Mouse (Mus musculus) heart, embryonic 12.5 days (tissue): ENCODE results near the gene Olfr462. TPM values are rescaled to one million over a fixed set of nuclear protein-coding genes. Genes with fewer than 3 reads are reported as not detected.
"Not testable (repeated sequence)": the region's sequence is repeated elsewhere in the genome, so short reads cannot be mapped to it uniquely, and the experiment has no call there.

Experiments
- ATAC-seq: fragments of 200-750 bp; cut with Nextera tagmentation; 2 replicates; pipeline ENCODE4 v1.8.0; 2017; ENCODE audit warnings: moderate TSS enrichment, moderate library complexity; ENCODE audit not compliant: insufficient number of reproducible peaks, low FRiP score
- H3K27ac ChIP-seq: fragments of 300-500 bp; sonication (generic); 2 replicates; pipeline ENCODE4 v1.5.1; 2016; ENCODE audit warnings: mild to moderate bottlenecking, moderate library complexity; ENCODE audit not compliant: poor library complexity, severe bottlenecking
- H3K27me3 ChIP-seq: fragments of 300-500 bp; sonication (generic); replicated peaks from 2 replicates; pipeline ENCODE4 v1.6.1; 2016; ENCODE audit warnings: mild to moderate bottlenecking, moderate library complexity
- H3K36me3 ChIP-seq: fragments of 300-500 bp; sonication (generic); 2 replicates; pipeline ENCODE4 v1.6.1; 2016; ENCODE audit warnings: mild to moderate bottlenecking, moderate library complexity
- H3K4me1 ChIP-seq: fragments of 300-500 bp; sonication (generic); replicated peaks from 2 replicates; pipeline ENCODE4 v1.6.1; 2016; ENCODE audit warnings: mild to moderate bottlenecking
- H3K4me2 ChIP-seq: fragments of 300-500 bp; sonication (generic); 2 replicates; pipeline ENCODE4 v1.6.1; 2016; ENCODE audit warnings: mild to moderate bottlenecking, moderate library complexity
- H3K4me3 ChIP-seq: fragments of 300-500 bp; sonication (generic); 2 replicates; pipeline ENCODE4 v1.5.1; 2016; ENCODE audit warnings: mild to moderate bottlenecking
- H3K9ac ChIP-seq: fragments of 300-500 bp; sonication (generic); 2 replicates; pipeline ENCODE4 v1.6.1; 2016; ENCODE audit warnings: mild to moderate bottlenecking, moderate library complexity
- H3K9me3 ChIP-seq: fragments of 300-500 bp; sonication (generic); replicated peaks from 2 replicates; pipeline ENCODE4 v1.6.1; 2016; ENCODE audit warnings: mild to moderate bottlenecking, moderate library complexity
- WGBS: fragments of 180-500 bp; shearing (Covaris S2); methylation state at CpG from one replicate; pipeline ENCODE4 v1.1.7; 2016; 5-methylcytosine and 5-hydroxymethylcytosine counted together
- polyA plus RNA-seq: library from polyadenylated mRNA; unstranded; fragments of >200 nt; fragmentation: Nextera tagmentation; extraction: Ambion mirVana; gene quantifications from 2 replicates; pipeline ENCODE4 v1.2.1, GENCODE M21; 2016

Gene Olfr462
- polyA plus RNA-seq, 1 experiment from 2014 or later: not detected

DNA sequence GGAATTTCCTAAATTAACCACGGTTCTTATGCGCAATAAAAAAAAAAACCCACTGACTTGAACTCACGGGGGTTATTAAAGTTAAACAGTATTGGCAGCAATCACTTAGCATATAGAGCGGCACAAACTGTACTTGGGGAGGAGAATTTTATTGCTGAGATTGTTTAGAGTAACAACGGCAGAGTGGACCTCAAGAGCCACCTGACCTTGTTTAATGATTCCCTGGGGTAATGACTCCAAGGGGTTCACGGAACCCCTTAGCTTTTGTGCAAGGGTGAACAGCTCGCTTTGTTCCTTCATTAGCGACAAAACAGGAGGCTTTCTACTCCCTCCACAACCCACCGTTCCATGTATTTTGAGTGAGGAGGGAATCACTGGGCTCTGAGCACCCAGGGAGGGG, 12.2 kb downstream of the Olfr462 start:
- Histone ChIP-seq H3K4me2 (no peak overlapping the region), H3K27me3 (peaks cover 21% of the 10 kb centered on the region), H3K27ac (no peak overlapping the region), H3K4me1 (no peaks in the 10 kb centered on the region), H3K9ac (no peak overlapping the region), H3K36me3 (no peaks in the 10 kb centered on the region), H3K9me3 (no peaks in the 10 kb centered on the region), H3K4me3 (no peak overlapping the region)
- ATAC-seq: no peak
- WGBS: 82% methylated on average over 9 of the region's 9 CpGs

DNA sequence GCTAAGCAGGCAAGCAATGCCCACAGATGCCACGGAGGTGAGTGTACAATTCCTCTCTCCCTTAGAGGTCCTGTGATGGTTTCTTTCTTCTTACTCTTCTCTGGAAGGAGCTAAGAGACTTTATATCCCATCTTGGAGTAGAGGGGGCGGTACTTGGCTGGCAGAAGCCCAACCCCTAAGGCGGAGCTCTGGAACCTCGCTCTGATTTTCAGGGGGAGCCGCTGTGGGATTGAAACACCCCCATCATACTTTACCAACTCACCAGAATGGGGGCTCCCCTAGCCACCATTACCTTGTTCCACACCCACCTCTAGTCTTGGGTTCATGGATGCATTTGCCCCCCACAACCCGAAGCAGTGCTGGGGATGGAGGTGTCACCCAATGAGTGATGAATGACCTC, 16.6 kb downstream of the Olfr462 start, which contains the start of gene Epx:
Epx (minus strand) TSS at position 101 of the 400 bp plus-strand sequence.
- Histone ChIP-seq H3K9me3 (no peaks in the 10 kb centered on the region), H3K27me3 (peaks cover 35% of the 10 kb centered on the region), H3K9ac (no peak within 1 kb of the TSS), H3K27ac (no peak within 1 kb of the TSS), H3K4me3 (no peak within 1 kb of the TSS), H3K4me1 (no peaks in the 10 kb centered on the region), H3K36me3 (no peaks in the 10 kb centered on the region), H3K4me2 (no peak within 1 kb of the TSS)
- 76% methylated on average over 6 of the region's 6 CpGs for WGBS
- no peak for ATAC-seq

DNA sequence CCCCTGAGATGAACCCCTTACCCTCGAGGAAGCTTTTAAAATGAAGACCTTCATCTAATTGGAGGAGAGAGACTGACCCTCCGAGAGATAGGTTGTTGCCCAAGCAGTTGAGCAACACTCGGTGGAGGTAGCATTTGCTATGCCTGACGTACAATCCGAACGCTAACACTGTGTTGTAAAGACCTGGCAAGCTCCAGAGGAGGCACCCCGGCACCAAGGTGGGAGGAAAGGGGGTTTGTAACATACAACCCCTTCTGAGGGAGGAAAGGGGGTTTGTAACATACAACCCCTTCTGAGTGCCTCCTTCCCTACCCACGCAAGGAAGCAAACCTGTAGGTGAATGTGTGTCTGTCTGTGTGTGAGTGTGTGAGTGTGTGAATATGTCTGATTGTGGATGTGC, 20.3 kb downstream of the Olfr462 start:
- Histone ChIP-seq H3K4me1 (no peaks in the 10 kb centered on the region), H3K27me3 (peaks cover 35% of the 10 kb centered on the region), H3K4me2 (no peak overlapping the region), H3K36me3 (no peaks in the 10 kb centered on the region), H3K9me3 (no peaks in the 10 kb centered on the region), H3K27ac (no peak overlapping the region), H3K9ac (no peak overlapping the region), H3K4me3 (no peak overlapping the region)
- WGBS: 45% methylated on average over 8 of the region's 8 CpGs
- no peak for ATAC-seq

DNA sequence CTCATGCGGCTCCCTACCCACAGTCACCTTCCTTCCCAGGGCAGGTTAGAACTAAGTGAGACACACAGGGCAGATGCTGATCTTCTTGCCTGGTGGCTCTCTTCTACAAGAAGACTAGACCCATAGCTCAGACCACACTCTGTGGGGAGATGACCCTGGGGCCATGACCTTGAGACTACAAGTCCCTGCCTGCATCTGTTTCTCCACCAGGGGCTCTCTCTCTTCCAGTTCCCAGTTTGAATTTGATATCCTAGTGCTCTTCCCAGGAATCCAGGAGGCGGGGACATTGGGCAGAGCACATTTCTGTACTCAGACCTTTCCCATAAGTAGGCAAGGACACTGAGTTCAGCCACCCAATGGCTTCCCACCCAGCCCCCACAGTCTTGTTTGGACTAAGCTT, 22.0 kb downstream of the Olfr462 start:
- Histone ChIP-seq H3K9ac (no peak overlapping the region), H3K36me3 (no peaks in the 10 kb centered on the region), H3K9me3 (no peaks in the 10 kb centered on the region), H3K4me1 (no peaks in the 10 kb centered on the region), H3K27me3 (peaks cover 34% of the 10 kb centered on the region), H3K27ac (no peak overlapping the region), H3K4me2 (no peak overlapping the region), H3K4me3 (no peak overlapping the region)
- WGBS: 75% methylated on average over 2 of the region's 2 CpGs
- no peak for ATAC-seq

DNA sequence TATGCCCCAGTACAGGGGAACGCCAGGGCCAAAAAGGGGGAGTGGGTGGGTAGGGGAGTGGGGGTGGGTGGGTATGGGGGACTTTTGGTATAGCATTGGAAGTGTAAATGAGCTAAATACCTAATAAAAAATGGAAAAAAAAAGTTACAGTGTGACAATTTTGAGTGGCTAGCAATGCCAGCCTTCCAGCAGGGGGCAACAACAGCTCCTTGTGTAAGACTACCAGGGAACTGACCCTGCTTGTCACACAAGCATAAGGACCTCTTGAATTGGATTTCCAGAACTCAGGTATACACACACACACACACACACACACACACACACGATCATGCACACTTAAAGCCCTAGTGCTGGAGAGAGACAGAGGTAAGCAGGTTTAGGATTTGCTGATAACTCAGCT, 25.2 kb downstream of the Olfr462 start:
- H3K4me3 ChIP-seq, ATAC-seq, H3K4me1 ChIP-seq, H3K4me2 ChIP-seq, H3K9ac ChIP-seq, H3K27ac ChIP-seq, H3K9me3 ChIP-seq: not testable (repeated sequence)
- 85% methylated on average over 1 of the region's 2 CpGs for WGBS
- H3K36me3 ChIP-seq: peaks cover 15% of the 10 kb centered on the region; the same call in 1 of the 2 replicates
- peaks cover 15% of the 10 kb centered on the region; the same call in 1 of the 2 replicates for H3K27me3 ChIP-seq

DNA sequence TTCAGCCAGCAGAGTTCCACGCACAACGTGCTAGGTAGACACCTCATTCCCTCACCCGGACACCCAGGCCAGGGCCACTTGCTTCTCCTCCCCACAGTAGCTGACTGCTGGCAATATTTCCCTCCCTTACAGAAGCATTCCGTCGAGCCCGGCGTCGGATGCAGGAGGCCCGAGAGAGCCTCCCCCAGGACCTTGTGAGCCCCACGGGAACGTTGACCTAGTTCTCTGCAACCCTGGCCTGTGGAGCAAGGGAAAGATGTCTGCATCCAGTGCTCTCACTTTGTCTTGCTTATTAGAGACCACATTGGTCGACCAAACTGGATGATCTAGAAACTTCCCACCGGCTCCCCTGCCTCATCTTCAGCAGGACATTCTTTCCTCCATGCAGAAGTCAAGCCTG, 29.3 kb downstream of the Olfr462 start:
- no peak overlapping the region for H3K4me2 ChIP-seq
- H3K4me1 ChIP-seq: peaks cover 13% of the 10 kb centered on the region; the same call in 1 of the 2 replicates
- no peaks in the 10 kb centered on the region for H3K27me3 ChIP-seq
- H3K9me3 ChIP-seq: no peaks in the 10 kb centered on the region
- WGBS: 90% methylated on average over 13 of the region's 13 CpGs
- H3K27ac ChIP-seq: no peak overlapping the region
- ATAC-seq: no peak
- H3K36me3 ChIP-seq: peaks cover 26% of the 10 kb centered on the region
- H3K9ac ChIP-seq: no peak overlapping the region
- H3K4me3 ChIP-seq: no peak overlapping the region

DNA sequence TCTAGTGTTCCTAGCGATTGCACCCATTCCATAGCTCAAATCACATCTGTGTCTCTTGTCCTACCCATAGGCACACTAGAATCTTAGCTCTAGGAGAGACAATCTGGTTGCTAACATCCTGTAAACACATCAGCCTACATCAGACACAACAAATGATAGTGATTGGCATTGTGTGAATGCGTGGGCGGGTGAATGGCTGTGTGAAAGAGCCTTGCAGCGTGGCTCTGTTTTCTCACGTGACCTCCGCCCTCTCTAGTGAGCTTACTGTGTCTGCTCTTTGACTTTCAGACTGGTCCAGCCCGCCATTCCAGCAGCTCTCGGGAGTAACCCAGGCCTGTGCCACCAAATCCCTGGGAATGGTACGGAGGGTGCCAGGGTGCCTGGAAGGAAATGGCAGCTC, 31.6 kb downstream of the Olfr462 start:
- no peak overlapping the region for H3K4me2 ChIP-seq
- H3K9ac ChIP-seq: no peak overlapping the region
- H3K9me3 ChIP-seq: no peaks in the 10 kb centered on the region
- no peak for ATAC-seq
- 81% methylated on average over 9 of the region's 9 CpGs for WGBS
- peaks cover 41% of the 10 kb centered on the region for H3K36me3 ChIP-seq
- peaks cover 13% of the 10 kb centered on the region; the same call in 1 of the 2 replicates for H3K4me1 ChIP-seq
- H3K27ac ChIP-seq: no peak overlapping the region
- no peaks in the 10 kb centered on the region for H3K27me3 ChIP-seq
- no peak overlapping the region for H3K4me3 ChIP-seq

DNA sequence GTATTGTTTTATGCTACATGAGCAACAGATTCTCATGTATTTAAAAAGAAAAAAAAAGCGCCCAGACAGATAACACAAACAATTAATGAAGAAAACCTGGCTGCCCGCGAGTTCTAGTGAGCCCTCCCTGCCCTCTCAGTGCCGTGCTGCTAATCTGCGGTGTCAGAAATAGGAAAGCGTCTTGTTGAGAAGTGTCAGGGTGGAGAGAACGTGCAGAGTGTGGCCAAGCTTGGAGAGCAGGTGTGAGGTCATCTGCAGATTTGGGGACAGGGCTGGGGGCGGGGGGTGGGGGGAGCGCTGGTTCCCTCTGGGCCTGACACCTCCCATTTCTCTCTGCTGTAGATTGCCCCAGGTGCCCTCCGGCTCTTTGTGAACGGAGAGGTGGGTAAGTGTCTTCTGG, 32.8 kb downstream of the Olfr462 start:
- no peak overlapping the region for H3K9ac ChIP-seq
- H3K9me3 ChIP-seq: no peaks in the 10 kb centered on the region
- H3K36me3 ChIP-seq: peaks cover 41% of the 10 kb centered on the region
- H3K27me3 ChIP-seq: no peaks in the 10 kb centered on the region
- no peak overlapping the region for H3K27ac ChIP-seq
- peaks cover 13% of the 10 kb centered on the region; the same call in 1 of the 2 replicates for H3K4me1 ChIP-seq
- 65% methylated on average over 11 of the region's 11 CpGs for WGBS
- H3K4me3 ChIP-seq: no peak overlapping the region
- no peak for ATAC-seq
- H3K4me2 ChIP-seq: no peak overlapping the region

DNA sequence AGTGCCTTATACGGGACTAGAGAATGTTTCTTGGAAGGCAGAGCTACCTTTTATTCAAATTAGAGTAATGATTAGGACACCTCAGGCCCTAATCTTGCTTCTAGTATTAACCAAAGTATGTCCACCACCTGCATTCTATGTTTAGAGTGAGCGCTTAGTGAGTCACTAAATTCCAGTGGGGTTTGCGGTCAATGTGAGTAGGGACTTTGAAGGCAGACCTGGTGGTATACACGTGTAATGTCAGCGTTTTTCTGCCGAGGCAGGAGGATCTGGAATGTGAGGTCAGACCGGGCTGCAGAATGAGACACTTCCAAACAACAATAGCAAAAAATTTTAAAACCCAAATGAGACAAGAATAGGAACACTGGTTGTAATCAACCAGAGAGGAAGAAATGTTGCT, 37.5 kb downstream of the Olfr462 start:
- H3K27me3 ChIP-seq: no peaks in the 10 kb centered on the region
- no peaks in the 10 kb centered on the region for H3K9me3 ChIP-seq
- 81% methylated on average over 7 of the region's 7 CpGs for WGBS
- H3K4me1 ChIP-seq: 0 out of 2 replicates have a peak, but pooled peaks cover 4% of the 10 kb centered on the region
- H3K9ac ChIP-seq: no peak overlapping the region
- no peak for ATAC-seq
- peaks cover 26% of the 10 kb centered on the region for H3K36me3 ChIP-seq
- no peak overlapping the region for H3K4me3 ChIP-seq
- no peak overlapping the region for H3K27ac ChIP-seq
- no peak overlapping the region for H3K4me2 ChIP-seq

DNA sequence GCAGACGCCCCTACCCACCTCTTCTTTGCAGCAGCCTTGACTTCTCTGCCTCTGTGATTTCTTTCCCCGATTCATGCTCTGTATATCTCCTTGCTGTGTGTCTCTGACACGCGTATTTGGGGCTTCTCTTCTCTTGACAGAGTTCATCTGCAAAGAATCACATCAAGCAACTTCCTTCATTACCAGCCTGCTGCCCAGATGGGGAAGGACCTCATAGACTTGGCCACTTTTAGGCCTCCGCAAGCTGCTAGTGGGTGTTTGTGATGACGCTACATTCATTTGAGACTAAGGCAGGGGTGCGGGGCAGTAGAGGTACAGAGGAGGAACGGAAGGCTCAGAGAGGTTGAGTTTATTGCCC, 38.5 kb downstream of the Olfr462 start:
- Histone ChIP-seq H3K27me3 (no peaks in the 10 kb centered on the region), H3K27ac (no peak overlapping the region), H3K4me3 (peak overlapping the region; percentile 62), H3K4me1 (0 out of 2 replicates have a peak, but pooled peaks cover 4% of the 10 kb centered on the region), H3K4me2 (peak overlapping the region; percentile 83), H3K9me3 (no peaks in the 10 kb centered on the region), H3K36me3 (peaks cover 22% of the 10 kb centered on the region), H3K9ac (peak overlapping the region; percentile 64)
- 43% methylated on average over 8 of the region's 8 CpGs for WGBS
- ATAC-seq: no peak

DNA sequence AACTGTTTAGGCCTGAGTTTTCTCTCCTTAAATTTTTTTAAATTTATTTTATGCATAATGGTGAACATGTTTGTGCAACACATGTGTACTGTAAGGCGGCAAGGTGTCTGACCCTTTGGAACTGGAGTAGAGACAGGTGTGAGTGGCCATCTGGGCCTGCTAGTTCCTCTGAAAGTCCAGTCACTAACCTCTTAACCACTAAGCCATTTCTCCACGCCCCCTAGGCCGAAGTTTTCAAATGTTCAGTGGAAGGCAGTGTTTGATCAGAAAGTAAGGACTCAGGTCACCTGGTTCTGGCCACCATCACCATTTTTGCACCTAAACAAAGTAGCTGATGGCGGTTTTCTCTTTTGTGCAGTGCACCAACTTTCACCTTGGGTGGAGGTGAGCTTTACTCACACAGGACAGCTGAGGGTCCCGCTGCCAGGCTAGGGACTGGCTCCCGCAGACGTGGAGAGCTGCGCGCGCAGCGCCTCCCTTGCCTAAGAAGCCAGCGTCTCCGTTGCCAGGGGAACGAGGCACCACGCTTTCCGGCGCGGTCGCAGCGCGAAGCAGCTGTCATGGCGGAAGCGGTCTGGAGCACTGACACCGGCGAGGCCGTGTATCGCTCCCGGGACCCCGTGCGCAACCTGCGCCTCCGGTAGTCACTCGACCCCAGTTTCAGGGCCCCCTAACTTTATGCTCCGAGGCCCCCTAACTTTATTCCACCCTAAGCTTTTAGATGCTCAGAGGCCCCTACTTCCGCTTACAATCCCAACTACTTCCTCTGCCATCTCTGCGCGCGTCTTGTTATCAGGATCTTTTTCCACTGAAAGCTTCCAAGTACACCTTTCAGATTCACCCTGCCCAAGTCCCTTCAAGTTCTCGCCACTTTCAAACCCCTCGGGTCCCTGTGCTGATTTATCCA, 39.1 kb downstream of the Olfr462 start, which contains the start of gene Mks1:
Mks1 (plus strand) TSS at position 526 of the 907 bp plus-strand sequence.
- H3K27ac ChIP-seq: 0 out of 2 replicates have a peak within 1 kb of the TSS, but pooled peaks have one; percentile 6
- ATAC-seq: peak; percentile 91

More for the DNA sequence above, 39.1 kb downstream of the Olfr462 start, which contains the start of gene Mks1:
- Histone ChIP-seq H3K4me2 (peak within 1 kb of the TSS; percentile 83), H3K9me3 (no peaks in the 10 kb centered on the region), H3K4me1 (0 out of 2 replicates have a peak, but pooled peaks cover 4% of the 10 kb centered on the region), H3K27me3 (no peaks in the 10 kb centered on the region), H3K9ac (peak within 1 kb of the TSS; percentile 64), H3K36me3 (peaks cover 16% of the 10 kb centered on the region), H3K4me3 (peak within 1 kb of the TSS; percentile 62)
- WGBS: 4% methylated on average over 40 of the region's 40 CpGs
